Mouse (Mus musculus): ENCODE measurements around the gene Pla2g10.
A peak's percentile ranks its signal among the peaks of the same experiment; 100 is the strongest.
"Not testable (repeated sequence)": the region's sequence is repeated elsewhere in the genome, so short reads cannot be mapped to it uniquely, and the experiment has no call there.

Pla2g10 gene

DNA sequence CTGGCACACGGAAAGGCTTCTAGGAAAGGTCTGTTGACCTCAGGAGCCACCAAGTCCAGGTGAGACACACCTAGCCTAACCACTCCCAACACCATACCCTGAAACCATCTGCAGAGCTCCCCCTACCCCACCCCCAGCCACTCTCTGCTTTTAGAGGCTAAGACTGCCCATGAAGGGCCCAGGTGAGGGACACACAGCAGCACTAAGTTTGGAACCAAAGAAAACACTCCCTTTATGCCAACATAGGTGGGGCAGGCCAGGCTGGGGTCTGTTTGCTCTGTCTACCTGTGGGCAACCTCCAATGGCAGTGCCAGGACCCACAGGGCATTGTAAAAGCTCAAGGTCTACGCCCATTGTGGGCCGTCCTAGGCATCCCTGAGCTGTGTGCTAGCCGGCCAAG lies 1.4 kb downstream of the Pla2g10 start:
- DNase-seq (ENCODE audit: low spot score) = no peak

DNA sequence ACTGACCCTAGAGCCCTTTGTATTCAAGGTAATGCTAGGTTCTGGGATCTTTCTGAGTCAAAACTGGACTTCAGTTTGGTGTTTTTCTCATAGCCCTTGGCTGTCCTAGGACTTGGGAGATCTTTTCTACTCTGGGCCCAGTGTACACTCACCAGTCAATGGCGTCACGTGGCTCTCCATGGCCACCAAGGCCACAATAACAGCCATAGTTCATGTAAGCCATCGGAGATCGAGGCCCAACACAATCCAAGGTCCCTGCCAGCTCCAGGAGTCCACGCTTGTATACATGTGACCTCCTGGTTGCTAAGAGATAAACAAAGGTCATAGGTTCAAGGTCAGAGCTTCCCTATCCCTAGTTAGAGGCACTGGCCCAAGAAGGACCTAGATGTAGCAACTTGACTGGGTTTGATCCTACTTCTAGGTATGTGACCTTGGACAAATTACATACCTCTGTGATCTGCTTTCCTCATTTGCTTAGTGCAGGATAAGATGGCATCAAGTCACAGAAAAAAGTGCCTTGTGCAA lies 2.9 kb downstream of the Pla2g10 start:
- DNase-seq (ENCODE audit: low spot score) = peak; percentile 7

- DNase-seq (ENCODE audit: low spot score) = no peak
Observed at GRCm38 (mm10) chr16:13722937-13723336, 7.8 kb downstream of the Pla2g10 start.

DNA sequence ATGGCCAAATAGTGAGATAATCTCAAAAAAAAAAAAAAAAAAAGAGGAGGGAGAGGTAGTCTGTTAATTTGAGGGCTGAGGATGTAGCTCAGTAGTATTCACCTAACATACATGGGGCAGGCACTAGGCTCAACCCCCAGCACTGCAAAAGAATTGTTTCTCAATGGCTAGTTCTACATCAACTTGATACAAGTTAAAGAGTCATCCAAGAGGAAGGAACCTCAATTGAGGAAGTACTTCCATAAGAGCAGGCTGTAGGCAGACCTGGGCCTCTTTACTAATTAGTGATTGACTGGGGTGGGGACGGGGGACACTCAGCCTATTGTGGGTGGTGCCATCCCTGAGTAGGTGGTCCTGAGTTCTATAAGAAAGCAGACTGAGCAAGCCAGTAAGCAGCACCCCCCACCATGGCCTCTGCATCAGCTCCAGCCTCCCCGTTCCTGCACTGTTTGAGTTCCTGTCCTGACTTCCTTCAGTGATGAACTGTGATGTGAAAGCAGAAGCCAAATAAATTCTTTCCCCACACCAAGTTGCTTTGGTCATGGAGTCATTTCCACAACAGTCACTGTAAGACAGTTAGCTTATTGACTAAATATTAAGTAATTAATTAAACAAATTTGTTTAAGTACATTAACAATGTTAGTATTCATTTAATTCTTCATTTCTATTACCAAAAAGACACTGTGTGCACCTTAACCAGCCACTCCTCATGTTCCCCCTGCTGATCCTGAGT lies 13.8 kb downstream of the Pla2g10 start:
- DNase-seq (ENCODE audit: low spot score) = no peak

GRCm38 (mm10) chr16:13714910-13715309 lies 15.9 kb downstream of the Pla2g10 start:
- no peak for DNase-seq (ENCODE audit: low spot score)

- no peak for DNase-seq (ENCODE audit: low spot score)
Observed at GRCm38 (mm10) chr16:13704676-13705075, 26.1 kb downstream of the Pla2g10 start.

GRCm38 (mm10) chr16:13702184-13702583 lies 28.6 kb downstream of the Pla2g10 start:
- peak; percentile 10 for DNase-seq (ENCODE audit: low spot score)

- no peak for DNase-seq (ENCODE audit: low spot score)
Observed at GRCm38 (mm10) chr16:13698998-13699397, 31.8 kb downstream of the Pla2g10 start.

DNA sequence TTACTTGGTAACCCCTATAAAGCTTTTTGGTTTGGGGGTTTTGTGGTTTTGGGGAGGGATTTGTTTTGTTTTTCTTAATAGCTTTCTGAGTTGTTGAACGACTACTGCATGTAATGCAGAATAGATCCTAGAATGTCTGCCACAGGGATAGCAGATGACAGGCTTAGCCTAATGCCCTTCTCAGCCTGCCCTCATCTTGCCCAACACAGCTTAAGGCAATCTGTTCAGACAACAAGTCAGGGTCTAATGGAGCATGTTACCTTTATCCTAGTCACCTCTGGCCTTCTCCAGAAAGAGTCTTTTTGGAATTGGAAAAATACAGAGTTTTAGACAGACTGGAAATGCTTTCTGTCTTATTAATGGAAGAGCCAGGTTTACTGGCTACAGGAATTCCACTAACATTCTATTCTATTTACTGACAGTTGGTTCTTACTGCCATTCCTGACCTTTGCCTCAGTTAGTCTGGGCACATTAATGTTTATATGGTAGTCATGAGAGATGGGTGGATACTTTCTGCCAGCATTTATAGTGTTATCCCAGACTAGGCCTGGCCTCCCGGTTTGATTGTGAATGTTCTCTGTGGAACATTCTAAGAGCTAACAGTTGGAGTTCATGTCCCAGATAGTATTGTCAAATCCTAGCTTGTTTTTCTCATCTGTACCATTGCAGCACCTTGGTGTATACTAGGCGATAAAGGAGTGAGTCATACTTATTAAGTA lies 52.0 kb downstream of the Pla2g10 start:
- DNase-seq (ENCODE audit: low spot score) = no peak

DNA sequence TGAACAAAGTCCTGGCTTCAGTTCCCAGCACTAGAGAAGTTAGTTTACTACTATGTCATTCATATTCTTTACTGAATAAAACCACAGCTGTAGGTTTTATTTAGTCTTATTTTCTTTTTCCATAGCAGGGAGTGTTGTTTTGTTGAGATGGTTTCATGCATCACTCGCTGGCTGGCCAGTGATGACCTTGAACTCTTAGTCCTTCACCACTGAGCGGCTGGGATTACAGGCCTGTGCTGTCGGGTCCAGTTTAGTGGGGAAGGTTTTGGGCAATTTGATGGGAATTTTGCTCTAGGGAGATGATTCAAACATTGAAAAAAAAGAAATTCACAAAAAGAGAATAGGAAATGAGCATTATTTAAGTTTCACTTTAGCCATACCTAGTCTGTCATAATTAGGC lies 56.3 kb downstream of the Pla2g10 start:
- DNase-seq (ENCODE audit: low spot score) = no peak

- no peak for DNase-seq (ENCODE audit: low spot score)
Observed at GRCm38 (mm10) chr16:13673114-13673513, 57.7 kb downstream of the Pla2g10 start.

DNA sequence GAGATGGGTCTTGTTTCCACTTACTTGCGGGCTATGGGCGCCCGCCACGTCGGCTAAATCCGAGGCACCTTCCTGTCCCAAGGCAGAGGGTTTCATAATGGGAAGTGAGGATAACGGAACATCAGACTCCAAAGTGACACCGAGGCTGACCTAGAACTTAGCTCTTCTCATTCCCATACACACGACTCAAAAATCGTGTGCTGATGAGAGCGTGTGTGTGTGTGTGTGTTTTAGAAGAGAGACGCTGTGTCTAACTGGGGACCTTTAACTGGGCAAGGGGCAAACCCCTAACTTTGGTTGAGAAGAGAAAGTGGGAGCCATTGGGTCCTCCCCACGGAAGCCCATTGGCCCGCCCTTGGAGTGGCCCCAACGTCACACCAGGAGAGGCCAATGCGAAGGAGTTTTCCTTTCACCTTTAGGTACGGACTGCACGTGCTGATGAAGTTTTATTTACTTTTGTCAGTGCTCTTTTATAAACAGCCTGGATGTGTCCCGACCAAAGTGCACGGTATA lies 58.3 kb downstream of the Pla2g10 start:
- peak; percentile 54 for DNase-seq (ENCODE audit: low spot score)

DNA sequence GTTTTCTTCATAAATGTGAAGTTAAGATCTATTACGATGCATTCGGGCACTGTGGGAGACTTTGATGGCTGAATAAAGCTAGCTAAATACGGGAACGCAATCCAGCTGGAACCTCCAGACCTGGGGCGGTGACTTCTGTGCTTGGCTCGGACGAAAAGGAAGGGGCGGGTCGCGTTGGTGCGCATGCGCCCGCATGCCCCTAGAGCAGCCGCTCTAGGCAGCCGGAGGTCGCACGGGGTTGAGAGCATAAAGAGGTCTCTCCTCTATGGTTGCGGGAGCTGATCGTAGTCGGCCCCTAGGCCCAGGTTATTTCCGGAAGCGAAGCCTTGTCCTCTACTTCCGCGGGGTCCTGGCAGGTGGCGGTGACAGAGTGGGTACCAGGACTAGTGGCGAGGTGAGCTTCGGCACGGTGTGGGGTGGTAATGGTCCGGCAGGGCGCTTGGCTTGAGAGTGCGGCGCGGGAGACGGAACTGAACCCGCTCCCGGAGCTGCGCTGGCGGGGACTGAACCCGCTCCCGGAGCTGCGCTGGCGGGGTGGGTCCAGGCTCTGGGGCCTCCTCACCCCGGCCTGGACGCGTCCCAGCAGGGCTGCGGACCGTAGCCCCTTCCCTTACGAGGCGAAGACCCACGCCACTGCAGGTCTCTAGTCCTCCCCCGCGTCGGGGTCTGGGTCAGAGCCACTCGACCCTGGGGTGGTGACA lies 58.9 kb downstream of the Pla2g10 start, which contains the start of the genes Bfar and 3110001I22Rik:
Gene Bfar, plus strand, starts transcription at position 174 of the 701 bp plus-strand sequence.
Gene 3110001I22Rik, plus strand, starts transcription at position 245 of the 701 bp plus-strand sequence.
- peak; percentile 89 for DNase-seq (ENCODE audit: low spot score)

DNA sequence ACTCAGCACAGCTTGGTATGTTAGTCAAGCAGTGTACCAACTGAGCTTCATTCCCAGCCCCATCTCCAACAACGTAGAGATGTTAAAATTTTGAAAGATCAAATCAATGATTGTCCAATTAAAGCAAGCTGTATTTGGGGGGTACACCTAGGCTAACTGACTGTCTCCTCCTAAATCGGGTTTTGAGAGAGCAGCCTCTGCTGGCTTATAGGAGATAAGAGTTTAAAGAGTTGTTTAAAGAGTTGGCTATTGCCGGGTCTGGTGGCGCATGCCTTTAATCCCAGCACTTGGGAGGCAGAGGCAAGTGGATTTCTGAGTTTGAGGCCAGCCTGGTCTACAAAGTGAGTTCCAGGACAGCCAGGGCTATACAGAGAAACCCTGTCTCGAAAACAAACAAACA lies 59.9 kb downstream of the Pla2g10 start:
- not testable (repeated sequence) for DNase-seq (ENCODE audit: low spot score)

GRCm38 (mm10) chr16:13669282-13669681 lies 61.5 kb downstream of the Pla2g10 start:
- no peak for DNase-seq (ENCODE audit: low spot score)

GRCm38 (mm10) chr16:13668402-13669108 lies 62.2 kb downstream of the Pla2g10 start:
- no peak for DNase-seq (ENCODE audit: low spot score)

DNA sequence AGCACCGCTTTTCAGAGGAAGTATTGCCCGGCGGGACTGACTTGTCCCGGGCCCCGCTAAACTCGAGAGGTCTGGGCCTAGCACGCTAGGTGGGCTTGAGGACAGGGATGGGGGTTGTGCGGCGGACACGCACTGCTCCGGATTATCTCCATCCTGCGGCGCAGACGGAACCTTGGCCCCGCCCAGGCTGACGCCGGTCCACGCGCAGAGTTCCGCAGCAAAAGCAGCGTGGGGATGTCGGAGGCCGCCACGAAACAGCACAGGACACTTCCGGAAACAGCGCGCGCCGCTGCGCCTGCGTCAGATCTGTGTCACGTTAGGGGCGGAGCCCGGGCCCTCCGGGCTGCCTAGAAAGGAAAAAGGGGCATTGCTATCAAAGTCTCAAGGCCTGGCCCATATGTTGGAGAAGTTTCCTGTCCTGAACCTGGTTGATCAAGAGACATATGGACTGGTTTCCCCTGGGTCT lies 62.9 kb downstream of the Pla2g10 start, which contains the start of gene Parn:
Gene Parn, minus strand, starts transcription at position 293 of the 466 bp plus-strand sequence.
- DNase-seq (ENCODE audit: low spot score) = peak; percentile 91
